Mouse (Mus musculus) neural tube, embryonic 13.5 days (tissue): ENCODE measurements at regions not wholly inside any gene's neighbourhood (a gene's known extent, or its start where the extent isn't known, plus 50 kb on each side); places are given as distances from the start of the nearest gene placed in this dataset.
"Not testable (repeated sequence)": the region's sequence is repeated elsewhere in the genome, so short reads cannot be mapped to it uniquely, and the experiment has no call there.

Source experiments
- ATAC-seq: fragments of 200-750 bp; cut with Nextera tagmentation; 2 replicates; pipeline ENCODE4 v1.8.0; 2017; ENCODE audit warnings: low read depth, mild to moderate bottlenecking, moderate TSS enrichment, moderate library complexity
- H3K27ac ChIP-seq: fragments of 300-500 bp; sonication (generic); replicated peaks from 2 replicates; pipeline ENCODE4 v1.5.1; 2015; ENCODE audit warnings: moderate library complexity, mild to moderate bottlenecking, inconsistent platforms
- H3K27me3 ChIP-seq: fragments of 300-500 bp; sonication (generic); 2 replicates; pipeline ENCODE4 v1.6.1; 2015; ENCODE audit warnings: mild to moderate bottlenecking, inconsistent platforms
- H3K36me3 ChIP-seq: fragments of 300-500 bp; sonication (generic); 2 replicates; pipeline ENCODE4 v1.6.1; 2015; ENCODE audit warnings: mild to moderate bottlenecking, inconsistent platforms
- H3K4me1 ChIP-seq: fragments of 300-500 bp; sonication (generic); replicated peaks from 2 replicates; pipeline ENCODE4 v1.6.1; 2015; ENCODE audit warnings: inconsistent platforms
- H3K4me2 ChIP-seq: fragments of 300-500 bp; sonication (generic); 2 replicates; pipeline ENCODE4 v1.6.1; 2015; ENCODE audit warnings: inconsistent platforms, mild to moderate bottlenecking, moderate library complexity
- H3K4me3 ChIP-seq: fragments of 300-500 bp; sonication (generic); 2 replicates; pipeline ENCODE4 v1.5.1; 2015; ENCODE audit warnings: mild to moderate bottlenecking, inconsistent platforms
- H3K9ac ChIP-seq: fragments of 300-500 bp; sonication (generic); 2 replicates; pipeline ENCODE4 v1.6.1; 2015; ENCODE audit warnings: moderate library complexity, mild to moderate bottlenecking, inconsistent platforms
- H3K9me3 ChIP-seq: fragments of 300-500 bp; sonication (generic); 2 replicates; pipeline ENCODE4 v1.6.1; 2016; ENCODE audit warnings: inconsistent platforms
- WGBS: fragments of 180-500 bp; shearing (Covaris S2); methylation state at CpG from one replicate; pipeline ENCODE4 v1.1.7; 2015; 5-methylcytosine and 5-hydroxymethylcytosine counted together

- peak; percentile 79 for ATAC-seq
- Histone ChIP-seq H3K4me1 (no peaks in the 10 kb centered on the region), H3K9ac (no peak overlapping the region), H3K27me3 (no peaks in the 10 kb centered on the region), H3K4me3 (no peak overlapping the region), H3K9me3 (no peaks in the 10 kb centered on the region), H3K36me3 (no peaks in the 10 kb centered on the region), H3K4me2 (no peak overlapping the region), H3K27ac (no peak overlapping the region)
- 24% methylated on average over 4 of the region's 4 CpGs for WGBS
These were observed 124.0 kb downstream of the Akain1 start for GRCm38 (mm10) chr17:69563165-69563564.

DNA sequence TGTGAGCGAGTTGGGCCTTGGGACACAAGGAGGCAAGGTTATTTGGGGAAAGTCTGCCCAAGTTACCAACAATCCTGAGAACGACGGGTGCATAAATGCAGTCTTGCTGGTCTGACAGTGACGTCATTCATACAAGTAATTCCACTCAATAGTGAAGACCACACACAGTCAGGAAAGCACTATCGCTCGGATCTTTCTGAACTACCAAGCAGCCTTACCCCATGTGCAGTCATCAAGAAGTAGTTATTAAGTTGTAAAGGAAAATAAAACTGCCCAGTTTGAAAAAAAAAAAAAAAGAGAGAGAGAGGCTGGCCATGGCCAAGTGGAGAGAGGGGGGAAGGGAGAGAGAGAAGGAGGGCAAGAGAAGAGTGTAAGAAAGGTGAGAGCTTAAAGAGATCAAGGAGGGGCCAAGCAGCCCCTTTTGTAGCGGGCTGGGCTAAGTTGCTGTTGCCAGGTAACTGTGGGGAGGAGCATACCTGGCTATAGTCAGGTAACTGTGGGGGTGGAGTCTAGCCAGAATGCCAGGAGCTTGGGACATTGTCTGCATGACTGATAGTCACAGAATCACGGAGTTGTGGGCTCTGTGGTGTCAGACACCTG is 132.0 kb downstream of the Akain1 start:
- H3K4me1 ChIP-seq, H3K4me3 ChIP-seq, H3K36me3 ChIP-seq, ATAC-seq, H3K27ac ChIP-seq, H3K27me3 ChIP-seq, H3K9me3 ChIP-seq, H3K4me2 ChIP-seq, H3K9ac ChIP-seq: not testable (repeated sequence)
- WGBS: 60% methylated on average over 8 of the region's 8 CpGs

- H3K4me3 ChIP-seq: no peak overlapping the region
- no peak overlapping the region for H3K4me2 ChIP-seq
- H3K36me3 ChIP-seq: no peaks in the 10 kb centered on the region
- H3K9me3 ChIP-seq: no peaks in the 10 kb centered on the region
- H3K4me1 ChIP-seq: no peaks in the 10 kb centered on the region
- ATAC-seq: no peak
- 80% methylated on average over 4 of the region's 4 CpGs for WGBS
- H3K9ac ChIP-seq: no peak overlapping the region
- H3K27me3 ChIP-seq: no peaks in the 10 kb centered on the region
- H3K27ac ChIP-seq: no peak overlapping the region
These were observed 151.4 kb downstream of the Akain1 start for GRCm38 (mm10) chr17:69590553-69590952.

- no peak overlapping the region for H3K4me3 ChIP-seq
- 60% methylated on average over 3 of the region's 3 CpGs for WGBS
- no peaks in the 10 kb centered on the region for H3K36me3 ChIP-seq
These were observed 158.7 kb downstream of the Akain1 start for GRCm38 (mm10) chr17:69597773-69598295.

GRCm38 (mm10) chr17:69598461-69598860 is 159.3 kb downstream of the Akain1 start:
- H3K4me3 ChIP-seq: no peak overlapping the region
- no peaks in the 10 kb centered on the region for H3K27me3 ChIP-seq
- 91% methylated on average over 5 of the region's 5 CpGs for WGBS
- H3K4me1 ChIP-seq: no peaks in the 10 kb centered on the region
- H3K9ac ChIP-seq: no peak overlapping the region
- H3K36me3 ChIP-seq: no peaks in the 10 kb centered on the region
- H3K4me2 ChIP-seq: no peak overlapping the region
- no peak overlapping the region for H3K27ac ChIP-seq
- no peaks in the 10 kb centered on the region for H3K9me3 ChIP-seq
- no peak for ATAC-seq

More at GRCm38 (mm10) chr17:69597773-69598295, 158.7 kb downstream of the Akain1 start:
- H3K4me2 ChIP-seq: no peak overlapping the region
- H3K4me1 ChIP-seq: no peaks in the 10 kb centered on the region
- H3K9ac ChIP-seq: no peak overlapping the region
- peak; percentile 77 for ATAC-seq
- no peaks in the 10 kb centered on the region for H3K27me3 ChIP-seq
- no peak overlapping the region for H3K27ac ChIP-seq
- H3K9me3 ChIP-seq: no peaks in the 10 kb centered on the region

DNA sequence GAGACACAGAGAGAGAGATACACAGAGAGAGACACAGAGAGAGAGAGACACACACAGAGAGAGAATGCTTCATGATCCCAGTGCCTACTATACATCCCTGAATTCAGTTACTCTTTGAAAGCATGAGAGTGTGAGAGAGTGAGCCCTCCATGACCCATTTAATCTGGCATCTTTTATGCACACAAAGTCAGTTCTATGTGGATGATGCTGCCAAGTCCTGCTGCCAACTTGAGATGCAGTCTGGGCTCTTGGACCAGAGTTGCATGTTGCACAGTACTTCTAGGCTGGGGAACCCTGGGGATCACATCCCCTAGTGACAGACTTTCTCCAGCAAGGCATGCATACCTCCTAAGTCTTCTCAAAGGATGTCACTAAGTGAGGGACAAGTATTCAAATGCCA is 164.5 kb downstream of the Akain1 start:
- no peaks in the 10 kb centered on the region for H3K4me1 ChIP-seq
- H3K4me3 ChIP-seq: no peak overlapping the region
- no peak overlapping the region for H3K27ac ChIP-seq
- no peaks in the 10 kb centered on the region for H3K36me3 ChIP-seq
- H3K4me2 ChIP-seq: no peak overlapping the region
- H3K9ac ChIP-seq: no peak overlapping the region
- no peak for ATAC-seq
- H3K27me3 ChIP-seq: no peaks in the 10 kb centered on the region
- no peaks in the 10 kb centered on the region for H3K9me3 ChIP-seq

GRCm38 (mm10) chr17:69604698-69605097 is 165.6 kb downstream of the Akain1 start:
- H3K9ac ChIP-seq: no peak overlapping the region
- no peak overlapping the region for H3K4me3 ChIP-seq
- H3K4me2 ChIP-seq: no peak overlapping the region
- WGBS: 76% methylated on average over 6 of the region's 6 CpGs
- H3K9me3 ChIP-seq: no peaks in the 10 kb centered on the region
- ATAC-seq: no peak
- H3K27me3 ChIP-seq: no peaks in the 10 kb centered on the region
- H3K4me1 ChIP-seq: no peaks in the 10 kb centered on the region
- H3K27ac ChIP-seq: no peak overlapping the region
- H3K36me3 ChIP-seq: no peaks in the 10 kb centered on the region

DNA sequence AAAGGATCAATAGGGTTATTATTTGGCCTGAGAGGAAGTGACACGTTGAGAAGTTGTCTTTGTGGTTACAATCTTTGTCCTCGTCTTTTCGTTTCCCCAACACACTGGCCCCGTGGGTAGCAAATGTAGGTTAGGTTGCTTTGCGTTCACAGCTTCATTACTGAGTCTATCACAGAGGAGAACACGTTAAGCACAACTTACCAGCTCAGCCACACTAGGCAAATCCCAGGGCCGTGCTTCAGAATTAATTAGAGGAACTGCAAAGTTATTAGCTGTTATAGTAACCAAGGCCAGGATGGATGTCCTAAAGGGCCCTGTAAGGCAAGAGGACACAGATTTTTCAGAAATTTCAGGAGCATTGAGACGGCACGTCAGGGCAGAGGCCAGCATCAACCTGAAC is 166.3 kb downstream of the Akain1 start:
- no peaks in the 10 kb centered on the region for H3K9me3 ChIP-seq
- no peaks in the 10 kb centered on the region for H3K36me3 ChIP-seq
- no peak overlapping the region for H3K4me3 ChIP-seq
- no peak for ATAC-seq
- H3K27ac ChIP-seq: no peak overlapping the region
- 77% methylated on average over 9 of the region's 9 CpGs for WGBS
- no peaks in the 10 kb centered on the region for H3K27me3 ChIP-seq
- no peak overlapping the region for H3K9ac ChIP-seq
- H3K4me2 ChIP-seq: no peak overlapping the region
- H3K4me1 ChIP-seq: no peaks in the 10 kb centered on the region

GRCm38 (mm10) chr17:69631411-69631810 is 192.3 kb downstream of the Akain1 start:
- WGBS: 81% methylated on average over 3 of the region's 3 CpGs
- Histone ChIP-seq H3K4me3 (no peak overlapping the region), H3K9ac (no peak overlapping the region), H3K27ac (no peak overlapping the region), H3K4me2 (no peak overlapping the region), H3K4me1 (no peaks in the 10 kb centered on the region), H3K36me3 (no peaks in the 10 kb centered on the region), H3K27me3 (no peaks in the 10 kb centered on the region), H3K9me3 (no peaks in the 10 kb centered on the region)
- no peak; the same call in 1 of the 2 replicates for ATAC-seq

- WGBS: 80% methylated on average over 2 of the region's 2 CpGs
- not testable (repeated sequence) for H3K36me3 ChIP-seq, H3K4me3 ChIP-seq, H3K4me1 ChIP-seq, ATAC-seq, H3K27ac ChIP-seq, H3K9me3 ChIP-seq, H3K27me3 ChIP-seq, H3K4me2 ChIP-seq, H3K9ac ChIP-seq
These were observed 211.4 kb downstream of the Akain1 start for GRCm38 (mm10) chr17:69650496-69650895.

DNA sequence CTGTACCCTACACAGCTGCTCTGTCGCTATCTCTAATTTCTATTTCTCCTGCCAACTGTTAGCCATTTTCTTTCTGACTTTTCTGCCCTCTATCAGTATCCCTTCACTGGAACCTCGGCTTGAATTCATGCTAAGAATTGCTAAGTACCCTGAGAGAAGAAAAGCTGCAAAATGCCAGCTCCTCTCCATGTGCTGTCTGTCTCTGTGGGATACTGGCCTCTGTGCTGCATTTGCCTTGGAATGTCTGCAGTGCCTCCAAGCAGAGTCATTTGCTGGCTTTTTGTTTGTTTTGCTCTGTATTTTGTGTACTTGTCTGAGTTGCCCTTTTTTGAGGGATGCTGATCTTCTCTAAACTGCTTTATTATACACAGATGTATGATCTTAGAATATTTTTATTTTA is 215.5 kb downstream of the Akain1 start:
- Histone ChIP-seq H3K9me3 (no peaks in the 10 kb centered on the region), H3K27ac (no peak overlapping the region), H3K4me2 (no peak overlapping the region), H3K4me1 (no peaks in the 10 kb centered on the region), H3K4me3 (no peak overlapping the region), H3K27me3 (no peaks in the 10 kb centered on the region), H3K9ac (no peak overlapping the region), H3K36me3 (no peaks in the 10 kb centered on the region)
- no peak for ATAC-seq
- WGBS: 57% methylated on average over 2 of the region's 2 CpGs

- no peaks in the 10 kb centered on the region for H3K27me3 ChIP-seq
- no peaks in the 10 kb centered on the region for H3K4me1 ChIP-seq
- H3K9ac ChIP-seq: no peak overlapping the region
- H3K9me3 ChIP-seq: no peaks in the 10 kb centered on the region
- no peak overlapping the region for H3K4me2 ChIP-seq
- WGBS: 82% methylated on average over 3 of the region's 3 CpGs
- H3K4me3 ChIP-seq: no peak overlapping the region
- no peaks in the 10 kb centered on the region for H3K36me3 ChIP-seq
- ATAC-seq: no peak; the same call in 1 of the 2 replicates
- H3K27ac ChIP-seq: no peak overlapping the region
These were observed 233.4 kb downstream of the Akain1 start for GRCm38 (mm10) chr17:69672530-69672929.

DNA sequence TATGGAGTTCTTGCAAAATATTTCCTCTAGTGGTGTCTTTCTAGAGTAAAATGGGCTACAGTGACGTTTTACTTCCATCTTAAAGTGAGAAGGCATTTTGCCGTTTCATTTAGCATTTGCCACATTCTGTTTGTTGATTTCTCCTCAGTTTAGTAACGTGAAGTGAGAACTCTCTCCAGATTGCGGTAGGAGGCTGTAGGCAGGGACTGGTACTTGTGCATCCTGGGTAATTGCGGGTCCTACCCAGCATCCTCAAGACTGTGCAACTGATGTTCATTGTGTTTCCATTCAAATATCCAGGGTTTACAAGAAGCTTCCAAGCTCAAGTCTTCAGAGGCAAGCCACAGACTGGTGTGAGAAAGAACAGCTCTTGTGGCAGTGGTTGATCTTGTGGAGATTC is 244.0 kb downstream of the Akain1 start:
- 91% methylated on average over 5 of the region's 5 CpGs for WGBS
- Histone ChIP-seq H3K4me1 (no peaks in the 10 kb centered on the region), H3K4me2 (no peak overlapping the region), H3K36me3 (no peaks in the 10 kb centered on the region), H3K27me3 (no peaks in the 10 kb centered on the region), H3K4me3 (no peak overlapping the region), H3K9me3 (no peaks in the 10 kb centered on the region), H3K27ac (no peak overlapping the region), H3K9ac (no peak overlapping the region)
- ATAC-seq: no peak
